Mouse (Mus musculus): Measurements from ENCODE around the gene Pde1a. TPM values are rescaled to one million over a fixed set of nuclear protein-coding genes. Genes with fewer than 3 reads are reported as not detected.
A peak's percentile ranks its signal among the peaks of the same experiment; 100 is the strongest.

The Pde1a gene
- total and polyA plus RNA-seq, 2 experiments from 2014 or later, result 18.8 to 19.6 TPM

GRCm38 (mm10) chr2:80079618-80080017 is 49.6 kb downstream of the Pde1a start:
- no peak overlapping the region for H3K4me3 ChIP-seq (ENCODE audit: low read length)
- H3K9ac ChIP-seq (replicated peaks; ENCODE audit: low read length), result no peak overlapping the region
- 90% methylated on average over 4 of the region's 4 CpGs for WGBS
- ATAC-seq (no peak), DNase-seq (ENCODE audit: low spot score) (no peak)
- H3K4me1 ChIP-seq (ENCODE audit: insufficient read depth, low read length), result no peaks in the 10 kb centered on the region
- no peak overlapping the region for H3K4me2 ChIP-seq (ENCODE audit: low read depth, low read length)
- no peak for TF ChIP-seq CTCF (IDR thresholded peaks at IDR 0.05; ENCODE audit: low read depth)
- no peaks in the 10 kb centered on the region for H3K27me3 ChIP-seq (ENCODE audit: insufficient read depth, low read length)
- H3K9me3 ChIP-seq (ENCODE audit: low read length), result no peaks in the 10 kb centered on the region
- no peak overlapping the region for H3K27ac ChIP-seq
- H3K36me3 ChIP-seq (ENCODE audit: insufficient read depth, low read length), result no peaks in the 10 kb centered on the region

GRCm38 (mm10) chr2:80076323-80076722 is 52.9 kb downstream of the Pde1a start:
- no peak for DNase-seq (ENCODE audit: low spot score)
- no peaks in the 10 kb centered on the region for H3K27me3 ChIP-seq (ENCODE audit: insufficient read depth, low read length)
- H3K4me2 ChIP-seq (ENCODE audit: low read depth, low read length), result no peak overlapping the region
- no peak for ATAC-seq
- no peak overlapping the region for H3K4me3 ChIP-seq (ENCODE audit: low read length)
- no peak overlapping the region for H3K9ac ChIP-seq (replicated peaks; ENCODE audit: low read length)
- no peak for TF ChIP-seq CTCF (IDR thresholded peaks at IDR 0.05; ENCODE audit: low read depth)
- H3K36me3 ChIP-seq (ENCODE audit: insufficient read depth, low read length), result no peaks in the 10 kb centered on the region
- H3K9me3 ChIP-seq (ENCODE audit: low read length), result no peaks in the 10 kb centered on the region
- H3K4me1 ChIP-seq (ENCODE audit: insufficient read depth, low read length), result no peaks in the 10 kb centered on the region
- WGBS, result 73% methylated on average over 4 of the region's 4 CpGs
- H3K27ac ChIP-seq, result no peak overlapping the region

- 90% methylated on average over 2 of the region's 2 CpGs for WGBS
- ATAC-seq, result peak; percentile 47; the same call in 1 of the 2 replicates
- TF ChIP-seq CTCF (IDR thresholded peaks at IDR 0.05; ENCODE audit: low read depth), result no peak
These were observed 54.7 kb downstream of the Pde1a start for GRCm38 (mm10) chr2:80074531-80074930.

GRCm38 (mm10) chr2:80074046-80074445 is 55.2 kb downstream of the Pde1a start:
- Histone ChIP-seq H3K4me3 (ENCODE audit: low read length) (no peak overlapping the region), H3K4me2 (ENCODE audit: low read depth, low read length) (no peak overlapping the region), H3K36me3 (ENCODE audit: insufficient read depth, low read length) (no peaks in the 10 kb centered on the region), H3K27ac (no peak overlapping the region), H3K9me3 (ENCODE audit: low read length) (no peaks in the 10 kb centered on the region), H3K4me1 (ENCODE audit: insufficient read depth, low read length) (no peaks in the 10 kb centered on the region), H3K27me3 (ENCODE audit: insufficient read depth, low read length) (no peaks in the 10 kb centered on the region), H3K9ac (replicated peaks; ENCODE audit: low read length) (no peak overlapping the region)
- ATAC-seq (no peak; the same call in 1 of the 2 replicates), DNase-seq (ENCODE audit: low spot score) (no peak)
- 51% methylated on average over 5 of the region's 5 CpGs for WGBS
- no peak for TF ChIP-seq CTCF (IDR thresholded peaks at IDR 0.05; ENCODE audit: low read depth)

More at GRCm38 (mm10) chr2:80074531-80074930, 54.7 kb downstream of the Pde1a start:
- H3K27ac ChIP-seq, result no peak overlapping the region
- no peaks in the 10 kb centered on the region for H3K4me1 ChIP-seq (ENCODE audit: insufficient read depth, low read length)
- H3K9me3 ChIP-seq (ENCODE audit: low read length), result no peaks in the 10 kb centered on the region
- H3K4me2 ChIP-seq (ENCODE audit: low read depth, low read length), result no peak overlapping the region
- H3K9ac ChIP-seq (replicated peaks; ENCODE audit: low read length), result no peak overlapping the region
- no peaks in the 10 kb centered on the region for H3K27me3 ChIP-seq (ENCODE audit: insufficient read depth, low read length)
- H3K36me3 ChIP-seq (ENCODE audit: insufficient read depth, low read length), result no peaks in the 10 kb centered on the region
- H3K4me3 ChIP-seq (ENCODE audit: low read length), result no peak overlapping the region
- DNase-seq (ENCODE audit: low spot score), result no peak

GRCm38 (mm10) chr2:80073426-80073825 is 55.8 kb downstream of the Pde1a start:
- no peaks in the 10 kb centered on the region for H3K27me3 ChIP-seq (ENCODE audit: insufficient read depth, low read length)
- no peak for DNase-seq (ENCODE audit: low spot score)
- no peak overlapping the region for H3K9ac ChIP-seq (replicated peaks; ENCODE audit: low read length)
- H3K4me3 ChIP-seq (ENCODE audit: low read length), result no peak overlapping the region
- H3K4me1 ChIP-seq (ENCODE audit: insufficient read depth, low read length), result no peaks in the 10 kb centered on the region
- H3K4me2 ChIP-seq (ENCODE audit: low read depth, low read length), result no peak overlapping the region
- 65% methylated on average over 2 of the region's 2 CpGs for WGBS
- ATAC-seq, result no peak
- TF ChIP-seq CTCF (IDR thresholded peaks at IDR 0.05; ENCODE audit: low read depth), result no peak
- H3K36me3 ChIP-seq (ENCODE audit: insufficient read depth, low read length), result no peaks in the 10 kb centered on the region
- no peaks in the 10 kb centered on the region for H3K9me3 ChIP-seq (ENCODE audit: low read length)
- no peak overlapping the region for H3K27ac ChIP-seq

GRCm38 (mm10) chr2:80069745-80070144 is 59.5 kb downstream of the Pde1a start:
- H3K27me3 ChIP-seq (ENCODE audit: insufficient read depth, low read length), result no peaks in the 10 kb centered on the region
- H3K27ac ChIP-seq, result no peak overlapping the region
- no peak overlapping the region for H3K9ac ChIP-seq (replicated peaks; ENCODE audit: low read length)
- DNase-seq (ENCODE audit: low spot score) (no peak), ATAC-seq (no peak)
- no peaks in the 10 kb centered on the region for H3K36me3 ChIP-seq (ENCODE audit: insufficient read depth, low read length)
- no peaks in the 10 kb centered on the region for H3K4me1 ChIP-seq (ENCODE audit: insufficient read depth, low read length)
- no peak for TF ChIP-seq CTCF (IDR thresholded peaks at IDR 0.05; ENCODE audit: low read depth)
- no peak overlapping the region for H3K4me3 ChIP-seq (ENCODE audit: low read length)
- no peak overlapping the region for H3K4me2 ChIP-seq (ENCODE audit: low read depth, low read length)
- WGBS, result 55% methylated on average over 3 of the region's 3 CpGs
- no peaks in the 10 kb centered on the region for H3K9me3 ChIP-seq (ENCODE audit: low read length)

GRCm38 (mm10) chr2:80066449-80066848 is 62.8 kb downstream of the Pde1a start:
- WGBS, result 86% methylated on average over 4 of the region's 4 CpGs
- H3K9ac ChIP-seq (replicated peaks; ENCODE audit: low read length), result no peak overlapping the region
- H3K4me1 ChIP-seq (ENCODE audit: insufficient read depth, low read length), result no peaks in the 10 kb centered on the region
- TF ChIP-seq CTCF (IDR thresholded peaks at IDR 0.05; ENCODE audit: low read depth), result no peak
- no peaks in the 10 kb centered on the region for H3K27me3 ChIP-seq (ENCODE audit: insufficient read depth, low read length)
- H3K4me3 ChIP-seq (ENCODE audit: low read length), result no peak overlapping the region
- no peak overlapping the region for H3K4me2 ChIP-seq (ENCODE audit: low read depth, low read length)
- ATAC-seq (no peak), DNase-seq (ENCODE audit: low spot score) (no peak)
- H3K36me3 ChIP-seq (ENCODE audit: insufficient read depth, low read length), result no peaks in the 10 kb centered on the region
- H3K9me3 ChIP-seq (ENCODE audit: low read length), result no peaks in the 10 kb centered on the region
- no peak overlapping the region for H3K27ac ChIP-seq
